Mouse (Mus musculus): ENCODE results near the gene Prkg1. TPM values are rescaled to one million over a fixed set of nuclear protein-coding genes. Genes with fewer than 3 reads are reported as not detected.

Prkg1 gene
- polyA plus RNA-seq, 1 experiment from 2014 or later: 5.6 TPM

DNA sequence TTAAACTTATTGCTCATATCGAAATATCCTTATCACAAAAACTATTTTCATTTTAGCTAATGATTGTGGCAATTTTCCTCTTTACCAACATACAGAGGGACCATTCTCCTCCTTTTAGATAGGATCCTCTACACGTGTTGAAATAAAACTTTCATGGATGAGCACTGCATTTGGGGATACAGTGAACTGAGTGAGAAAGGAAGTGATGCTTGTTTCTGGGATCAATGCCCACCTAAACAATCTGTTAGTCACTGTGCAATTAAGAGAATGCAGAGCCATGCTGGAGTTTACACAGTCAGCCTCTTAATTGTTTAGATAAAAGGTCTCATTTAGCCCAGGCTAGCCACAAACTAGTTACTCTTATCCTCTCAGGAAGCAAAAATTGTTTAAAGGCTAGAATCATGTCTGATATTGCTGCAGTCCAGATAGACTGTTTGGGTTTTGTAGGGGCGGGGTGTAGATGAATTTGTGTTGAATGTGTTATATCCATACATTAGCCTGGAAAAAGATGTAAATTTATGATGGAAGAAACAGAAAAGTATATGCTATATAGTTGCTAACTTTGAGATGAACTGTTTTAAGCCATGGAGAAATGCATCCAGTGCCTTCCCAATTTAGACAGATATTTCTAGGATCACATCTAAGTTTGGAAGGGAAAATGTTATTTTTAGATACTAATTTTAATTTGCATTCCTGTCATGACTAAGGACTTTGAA, 1151.5 kb downstream of the Prkg1 start:
- H3K4me2 ChIP-seq (ENCODE audit: low read depth, low read length, severe bottlenecking): no peak overlapping the region
- no peak for ATAC-seq (replicated peaks; ENCODE audit: low FRiP score)

GRCm38 (mm10) chr19:30586366-30586765, 1178.5 kb downstream of the Prkg1 start:
- no peak for ATAC-seq (replicated peaks; ENCODE audit: low FRiP score)
- no peak overlapping the region for H3K27ac ChIP-seq (ENCODE audit: low read depth, low read length)
- H3K27me3 ChIP-seq (ENCODE audit: control insufficient read depth, insufficient read depth, low read length): no peaks in the 10 kb centered on the region
- no peaks in the 10 kb centered on the region for H3K36me3 ChIP-seq (ENCODE audit: control insufficient read depth, insufficient read depth, low read length)
- WGBS: 75% methylated on average over 3 of the region's 3 CpGs
- H3K9ac ChIP-seq (ENCODE audit: low read length): no peak overlapping the region
- no peak overlapping the region for H3K4me2 ChIP-seq (ENCODE audit: low read depth, low read length, severe bottlenecking)
- no peaks in the 10 kb centered on the region for H3K4me1 ChIP-seq (replicated peaks; ENCODE audit: control insufficient read depth, insufficient read depth, low read length)
- DNase-seq (ENCODE audit: low spot score): no peak
- no peaks in the 10 kb centered on the region for H3K9me3 ChIP-seq (ENCODE audit: control insufficient read depth, low read length)
- H3K4me3 ChIP-seq (ENCODE audit: low read depth, low read length): no peak overlapping the region

More for the DNA sequence above, 1151.5 kb downstream of the Prkg1 start:
- H3K27ac ChIP-seq (ENCODE audit: low read depth, low read length): no peak overlapping the region
- H3K4me3 ChIP-seq (ENCODE audit: low read depth, low read length): no peak overlapping the region
- H3K4me1 ChIP-seq (replicated peaks; ENCODE audit: control insufficient read depth, insufficient read depth, low read length): no peaks in the 10 kb centered on the region
- DNase-seq (ENCODE audit: low spot score): no peak
- 82% methylated on average over 3 of the region's 3 CpGs for WGBS
- no peaks in the 10 kb centered on the region; the same call in 1 of the 2 replicates for H3K9me3 ChIP-seq (ENCODE audit: control insufficient read depth, low read length)
- no peak overlapping the region for H3K9ac ChIP-seq (ENCODE audit: low read length)
- H3K27me3 ChIP-seq (ENCODE audit: control insufficient read depth, insufficient read depth, low read length): no peaks in the 10 kb centered on the region
- H3K36me3 ChIP-seq (ENCODE audit: control insufficient read depth, insufficient read depth, low read length): no peaks in the 10 kb centered on the region

DNA sequence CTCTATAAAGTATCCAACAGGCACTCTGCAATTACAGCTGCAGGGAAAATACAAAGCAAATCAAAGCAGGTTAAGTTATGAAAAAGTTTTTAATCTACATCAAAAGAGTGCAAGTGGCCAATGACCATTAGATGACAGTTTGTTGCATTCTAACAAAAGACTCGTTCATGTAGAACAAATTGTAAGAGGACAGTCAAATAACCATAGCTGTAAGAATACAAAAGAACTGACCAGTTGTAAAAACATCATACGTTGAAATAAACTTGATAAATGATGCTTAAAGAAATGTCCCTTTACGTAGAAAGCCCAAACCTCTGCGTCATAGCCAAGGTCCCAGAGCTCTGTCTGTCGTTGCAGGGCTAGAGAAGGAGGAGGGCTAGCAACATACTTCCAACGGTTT, 1200.3 kb downstream of the Prkg1 start:
- DNase-seq (ENCODE audit: low spot score): no peak
- H3K27me3 ChIP-seq (ENCODE audit: control insufficient read depth, insufficient read depth, low read length): no peaks in the 10 kb centered on the region
- no peak overlapping the region for H3K27ac ChIP-seq (ENCODE audit: low read depth, low read length)
- no peaks in the 10 kb centered on the region for H3K36me3 ChIP-seq (ENCODE audit: control insufficient read depth, insufficient read depth, low read length)
- H3K4me3 ChIP-seq (ENCODE audit: low read depth, low read length): no peak overlapping the region
- ATAC-seq (replicated peaks; ENCODE audit: low FRiP score): no peak
- WGBS: 53% methylated on average over 6 of the region's 6 CpGs
- H3K4me1 ChIP-seq (replicated peaks; ENCODE audit: control insufficient read depth, insufficient read depth, low read length): no peaks in the 10 kb centered on the region
- H3K4me2 ChIP-seq (ENCODE audit: low read depth, low read length, severe bottlenecking): no peak overlapping the region
- H3K9ac ChIP-seq (ENCODE audit: low read length): no peak overlapping the region
- H3K9me3 ChIP-seq (ENCODE audit: control insufficient read depth, low read length): no peaks in the 10 kb centered on the region

- WGBS: 89% methylated on average over 3 of the region's 3 CpGs
- Histone ChIP-seq H3K36me3 (ENCODE audit: control insufficient read depth, insufficient read depth, low read length) (no peaks in the 10 kb centered on the region), H3K27ac (ENCODE audit: low read depth, low read length) (no peak overlapping the region), H3K27me3 (ENCODE audit: control insufficient read depth, insufficient read depth, low read length) (no peaks in the 10 kb centered on the region), H3K4me3 (ENCODE audit: low read depth, low read length) (no peak overlapping the region), H3K4me2 (ENCODE audit: low read depth, low read length, severe bottlenecking) (no peak overlapping the region), H3K9me3 (ENCODE audit: control insufficient read depth, low read length) (no peaks in the 10 kb centered on the region), H3K4me1 (replicated peaks; ENCODE audit: control insufficient read depth, insufficient read depth, low read length) (no peaks in the 10 kb centered on the region), H3K9ac (ENCODE audit: low read length) (no peak overlapping the region)
- ATAC-seq (replicated peaks; ENCODE audit: low FRiP score): no peak
- no peak for DNase-seq (ENCODE audit: low spot score)
Observed at GRCm38 (mm10) chr19:30563876-30564275, 1201.0 kb downstream of the Prkg1 start.

- Histone ChIP-seq H3K27me3 (ENCODE audit: control insufficient read depth, insufficient read depth, low read length) (no peaks in the 10 kb centered on the region), H3K9ac (ENCODE audit: low read length) (no peak overlapping the region), H3K36me3 (ENCODE audit: control insufficient read depth, insufficient read depth, low read length) (no peaks in the 10 kb centered on the region), H3K4me3 (ENCODE audit: low read depth, low read length) (no peak overlapping the region), H3K9me3 (ENCODE audit: control insufficient read depth, low read length) (no peaks in the 10 kb centered on the region), H3K4me1 (replicated peaks; ENCODE audit: control insufficient read depth, insufficient read depth, low read length) (no peaks in the 10 kb centered on the region; the same call in 1 of the 2 replicates), H3K4me2 (ENCODE audit: low read depth, low read length, severe bottlenecking) (no peak overlapping the region), H3K27ac (ENCODE audit: low read depth, low read length) (no peak overlapping the region)
- ATAC-seq (replicated peaks; ENCODE audit: low FRiP score): no peak
- no peak for DNase-seq (ENCODE audit: low spot score)
Observed at GRCm38 (mm10) chr19:30558024-30558423, 1206.8 kb downstream of the Prkg1 start.

- H3K9ac ChIP-seq (ENCODE audit: low read length): 0 out of 2 replicates have a peak overlapping the region, but pooled peaks have one; percentile 9
- H3K4me1 ChIP-seq (replicated peaks; ENCODE audit: control insufficient read depth, insufficient read depth, low read length): peaks cover 5% of the 10 kb centered on the region; the same call in 1 of the 2 replicates
- DNase-seq (ENCODE audit: low spot score): peak; percentile 79
- no peak overlapping the region for H3K4me3 ChIP-seq (ENCODE audit: low read depth, low read length)
- no peak overlapping the region for H3K27ac ChIP-seq (ENCODE audit: low read depth, low read length)
- ATAC-seq (replicated peaks; ENCODE audit: low FRiP score): peak; percentile 76
- H3K4me2 ChIP-seq (ENCODE audit: low read depth, low read length, severe bottlenecking): peak overlapping the region; percentile 35
- H3K36me3 ChIP-seq (ENCODE audit: control insufficient read depth, insufficient read depth, low read length): no peaks in the 10 kb centered on the region
- H3K9me3 ChIP-seq (ENCODE audit: control insufficient read depth, low read length): no peaks in the 10 kb centered on the region
- peaks cover 17% of the 10 kb centered on the region; the same call in 1 of the 2 replicates for H3K27me3 ChIP-seq (ENCODE audit: control insufficient read depth, insufficient read depth, low read length)
- under 1% methylated on average over 12 of the region's 12 CpGs for WGBS
Observed at GRCm38 (mm10) chr19:30554467-30554881, 1210.4 kb downstream of the Prkg1 start.

GRCm38 (mm10) chr19:30553740-30554139, 1211.1 kb downstream of the Prkg1 start:
- ATAC-seq (replicated peaks; ENCODE audit: low FRiP score): no peak
- 1% methylated on average over 4 of the region's 4 CpGs for WGBS
- no peak for DNase-seq (ENCODE audit: low spot score)
- Histone ChIP-seq H3K4me3 (ENCODE audit: low read depth, low read length) (no peak overlapping the region), H3K9me3 (ENCODE audit: control insufficient read depth, low read length) (no peaks in the 10 kb centered on the region), H3K27me3 (ENCODE audit: control insufficient read depth, insufficient read depth, low read length) (peaks cover 23% of the 10 kb centered on the region), H3K27ac (ENCODE audit: low read depth, low read length) (no peak overlapping the region), H3K4me1 (replicated peaks; ENCODE audit: control insufficient read depth, insufficient read depth, low read length) (peaks cover 8% of the 10 kb centered on the region; the same call in 1 of the 2 replicates), H3K4me2 (ENCODE audit: low read depth, low read length, severe bottlenecking) (no peak overlapping the region), H3K9ac (ENCODE audit: low read length) (no peak overlapping the region), H3K36me3 (ENCODE audit: control insufficient read depth, insufficient read depth, low read length) (no peaks in the 10 kb centered on the region)

DNA sequence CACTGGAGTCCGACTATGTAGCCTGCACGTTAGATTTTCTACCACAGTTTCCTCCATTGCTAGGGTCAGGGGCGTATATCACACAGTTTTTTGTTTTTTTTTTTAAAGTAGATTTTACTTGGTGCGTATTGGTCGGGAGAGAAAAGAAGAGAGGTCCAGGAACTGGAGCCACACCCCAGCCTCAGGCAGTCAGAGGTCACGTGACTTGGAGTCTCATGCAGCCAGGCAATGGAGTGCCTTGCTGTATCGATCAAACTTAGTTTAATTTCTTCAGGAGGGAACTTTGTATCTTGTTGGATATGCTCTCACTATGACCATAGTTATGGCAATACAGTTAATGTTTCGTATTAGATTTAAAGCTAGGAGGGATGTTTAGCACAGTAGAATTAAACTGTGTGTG, 1212.6 kb downstream of the Prkg1 start:
- Histone ChIP-seq H3K36me3 (ENCODE audit: control insufficient read depth, insufficient read depth, low read length) (no peaks in the 10 kb centered on the region), H3K4me1 (replicated peaks; ENCODE audit: control insufficient read depth, insufficient read depth, low read length) (peaks cover 10% of the 10 kb centered on the region; the same call in 1 of the 2 replicates), H3K27ac (ENCODE audit: low read depth, low read length) (no peak overlapping the region), H3K9ac (ENCODE audit: low read length) (no peak overlapping the region), H3K9me3 (ENCODE audit: control insufficient read depth, low read length) (no peaks in the 10 kb centered on the region), H3K4me2 (ENCODE audit: low read depth, low read length, severe bottlenecking) (no peak overlapping the region), H3K27me3 (ENCODE audit: control insufficient read depth, insufficient read depth, low read length) (peaks cover 37% of the 10 kb centered on the region), H3K4me3 (ENCODE audit: low read depth, low read length) (no peak overlapping the region)
- DNase-seq (ENCODE audit: low spot score): no peak
- 63% methylated on average over 8 of the region's 8 CpGs for WGBS
- no peak for ATAC-seq (replicated peaks; ENCODE audit: low FRiP score)
